ENCODE assay signal across 11 mouse cellular contexts in the genomic region with DNA sequence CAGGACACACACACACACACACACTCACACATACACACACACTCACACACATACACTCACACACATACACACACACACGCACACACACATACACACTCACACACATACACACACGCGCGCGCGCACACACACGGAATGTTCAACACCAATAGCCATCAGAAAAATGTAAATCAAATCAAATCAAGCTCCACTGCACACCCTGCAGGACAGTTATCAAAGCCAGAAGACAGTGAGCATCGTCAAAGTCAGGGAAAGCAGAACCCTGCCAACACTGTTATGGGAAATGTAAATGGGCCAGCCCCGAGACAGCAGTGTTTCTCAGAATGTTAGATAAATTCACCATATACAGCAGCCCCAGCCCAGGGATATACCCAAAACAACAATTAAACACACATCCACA. TPM values are rescaled to one million over a fixed set of nuclear protein-coding genes. Genes with fewer than 3 reads are reported as not detected.
DNase-seq lines count a peak whose midpoint lies in the region; ATAC-seq and TF ChIP-seq lines count a peak whose summit lies in the region.
"Had no signal": no experiment of that assay in that cellular context is flagged by ENCODE, and none has a peak within 500 bp of the region (broad histone marks: within the 10 kb centered on the region; RNA-seq: fewer than 3 reads in every experiment).

No protein-coding gene starts in this region.

- no peak overlapping the region for H3K4me3 ChIP-seq in forebrain, embryonic 14.5 days (ENCODE audit: low read depth, low read length)
- H3K4me3 ChIP-seq in forebrain, embryonic 11.5 days (ENCODE audit: low read depth, low read length): no peak overlapping the region
- no peak overlapping the region for H3K4me3 ChIP-seq in lung, postnatal 0 days (ENCODE audit: low read depth, low read length)
- no peak overlapping the region for H3K4me3 ChIP-seq in lung, adult 2 months (replicated peaks; ENCODE audit: extremely low read depth, low read depth, low read length)
- no peak overlapping the region for H3K4me3 ChIP-seq in small intestine, adult 2 months (ENCODE audit: low read depth, low read length)
- H3K4me3 ChIP-seq: kidney, embryonic 15.5 days had no signal

- H3K4me2 ChIP-seq in forebrain, embryonic 14.5 days (ENCODE audit: low read length): no peak overlapping the region
- H3K4me2 ChIP-seq in forebrain, embryonic 11.5 days (ENCODE audit: low read depth, low read length, severe bottlenecking): no peak overlapping the region
- no peak overlapping the region for H3K4me2 ChIP-seq in lung, postnatal 0 days (replicated peaks; ENCODE audit: low read depth, low read length)
- H3K4me2 ChIP-seq: kidney, embryonic 15.5 days had no signal

- no peaks in the 10 kb centered on the region for H3K4me1 ChIP-seq in forebrain, embryonic 14.5 days (ENCODE audit: control insufficient read depth, insufficient read depth, low read length)
- no peaks in the 10 kb centered on the region for H3K4me1 ChIP-seq in forebrain, embryonic 11.5 days (replicated peaks; ENCODE audit: control insufficient read depth, insufficient read depth, low read length)
- 0 out of 2 replicates have a peak, but pooled peaks cover 7% of the 10 kb centered on the region for H3K4me1 ChIP-seq in lung, postnatal 0 days (ENCODE audit: insufficient read depth, low read depth, low read length)
- H3K4me1 ChIP-seq in lung, adult 2 months (ENCODE audit: control insufficient read depth, insufficient read depth, low read length): 0 out of 2 replicates have a peak, but pooled peaks cover 6% of the 10 kb centered on the region
- peaks cover 13% of the 10 kb centered on the region; the same call in 1 of the 2 replicates for H3K4me1 ChIP-seq in small intestine, adult 2 months (ENCODE audit: control insufficient read depth, insufficient read depth, insufficient read length, low read length)

- no peak overlapping the region for H3K9ac ChIP-seq in forebrain, embryonic 14.5 days (ENCODE audit: low read length)
- H3K9ac ChIP-seq in forebrain, embryonic 11.5 days (ENCODE audit: low read length): no peak overlapping the region
- H3K9ac ChIP-seq in lung, postnatal 0 days (replicated peaks; ENCODE audit: low read depth): no peak overlapping the region
- H3K9ac ChIP-seq: kidney, embryonic 15.5 days had no signal

- ATAC-seq in forebrain, embryonic 14.5 days: no peak
- no peak for ATAC-seq in forebrain, embryonic 11.5 days (replicated peaks; ENCODE audit: low FRiP score)
- ATAC-seq in lung, postnatal 0 days: no peak
- ATAC-seq in erythroblast, adult 5-6 weeks (replicated peaks; ENCODE audit: low FRiP score, poor library complexity, severe bottlenecking): peak; percentile 51; the same call in 1 of the 2 replicates
- ATAC-seq: midbrain, embryonic 16.5 days had no signal

- H3K27me3 ChIP-seq in forebrain, embryonic 14.5 days (replicated peaks; ENCODE audit: control insufficient read depth, insufficient read depth, low read length): no peaks in the 10 kb centered on the region
- no peaks in the 10 kb centered on the region for H3K27me3 ChIP-seq in forebrain, embryonic 11.5 days (ENCODE audit: control insufficient read depth, insufficient read depth, low read length)
- H3K27me3 ChIP-seq in lung, postnatal 0 days (replicated peaks; ENCODE audit: insufficient read depth, low read length): no peaks in the 10 kb centered on the region
- no peaks in the 10 kb centered on the region for H3K27me3 ChIP-seq in small intestine, adult 2 months (ENCODE audit: control insufficient read depth, insufficient read depth, low read length)
- H3K27me3 ChIP-seq: kidney, embryonic 15.5 days had no signal

- intact Hi-C loops in gastrocnemius, postnatal 36 days (cut with DNase I): no loop called here

- H3K9me3 ChIP-seq in forebrain, embryonic 14.5 days (replicated peaks; ENCODE audit: control insufficient read depth, low read length): no peaks in the 10 kb centered on the region
- H3K9me3 ChIP-seq in forebrain, embryonic 11.5 days (ENCODE audit: control insufficient read depth, low read length): no peaks in the 10 kb centered on the region
- H3K9me3 ChIP-seq in lung, postnatal 0 days (ENCODE audit: low read length): no peaks in the 10 kb centered on the region
- H3K9me3 ChIP-seq: kidney, embryonic 15.5 days had no signal

- peak; percentile 16 for DNase-seq in forebrain, embryonic 14.5 days (ENCODE audit: low spot score)
- DNase-seq in forebrain, embryonic 11.5 days (ENCODE audit: low spot score): no peak
- DNase-seq in lung, postnatal 0 days (ENCODE audit: low spot score): no peak
- no peak for DNase-seq in lung, adult 2 months
- DNase-seq in gastrocnemius, postnatal 36 days: no peak
- no peak for DNase-seq in neural tube, embryonic 10.5 days (ENCODE audit: extremely low spot score, low spot score)

- no peak for TF ChIP-seq POLR2A in lung, adult 2 months (IDR thresholded peaks at IDR 0.05; ENCODE audit: borderline replicate concordance, extremely low read depth, low read depth, low read length)
- TF ChIP-seq POLR2A in small intestine, adult 2 months (IDR thresholded peaks at IDR 0.05; ENCODE audit: low read depth, low read length): no peak

- WGBS in forebrain, embryonic 14.5 days: 86% methylated on average over 9 of the region's 9 CpGs
- WGBS in forebrain, embryonic 11.5 days: 92% methylated on average over 9 of the region's 9 CpGs
- WGBS in lung, postnatal 0 days: 88% methylated on average over 9 of the region's 9 CpGs
- 83% methylated on average over 9 of the region's 9 CpGs for WGBS in lung, adult 2 months
- WGBS in small intestine, adult 2 months: 87% methylated on average over 9 of the region's 9 CpGs

- TF ChIP-seq EP300 in lung, postnatal 0 days (IDR thresholded peaks at IDR 0.05): no peak

- no peak overlapping the region for H3K27ac ChIP-seq in forebrain, embryonic 14.5 days (ENCODE audit: low read depth, low read length)
- no peak overlapping the region for H3K27ac ChIP-seq in forebrain, embryonic 11.5 days (ENCODE audit: low read depth, low read length)
- no peak overlapping the region for H3K27ac ChIP-seq in lung, postnatal 0 days (ENCODE audit: low read length)
- H3K27ac ChIP-seq in small intestine, adult 2 months (ENCODE audit: insufficient read depth, low read depth, low read length): peak overlapping the region; percentile 7; the same call in 1 of the 2 replicates
- H3K27ac ChIP-seq: kidney, embryonic 15.5 days had no signal

- TF ChIP-seq CTCF in lung, postnatal 0 days (IDR thresholded peaks at IDR 0.05): peak; percentile 44
- TF ChIP-seq CTCF in lung, adult 2 months (IDR thresholded peaks at IDR 0.05; ENCODE audit: insufficient read depth, low read length): no peak
- TF ChIP-seq CTCF in small intestine, adult 2 months (IDR thresholded peaks at IDR 0.05; ENCODE audit: extremely low read depth, insufficient read length, insufficient replicate concordance, low read depth, low read length): no peak

- 0 out of 2 replicates have a peak, but pooled peaks cover 7% of the 10 kb centered on the region for H3K36me3 ChIP-seq in forebrain, embryonic 14.5 days (ENCODE audit: control insufficient read depth, insufficient read depth, low read length)
- no peaks in the 10 kb centered on the region for H3K36me3 ChIP-seq in forebrain, embryonic 11.5 days (ENCODE audit: control insufficient read depth, insufficient read depth, low read length)
- no peaks in the 10 kb centered on the region for H3K36me3 ChIP-seq in lung, postnatal 0 days (ENCODE audit: insufficient read depth, low read length)
- H3K36me3 ChIP-seq in small intestine, adult 2 months (ENCODE audit: control insufficient read depth, insufficient read depth, low read length): peaks cover 3% of the 10 kb centered on the region; the same call in 1 of the 2 replicates

RNA-seq across cellular contexts. Expression of a gene that starts 15.1 kb away (rescaled TPM):
- 17.0 and 20.3 TPM in 2 replicates for polyA plus RNA-seq in forebrain, embryonic 14.5 days (2014; fragmentation: Nextera tagmentation; extraction: Ambion mirVana)
- polyA plus RNA-seq in forebrain, embryonic 11.5 days (2014; fragmentation: Nextera tagmentation; extraction: Ambion mirVana): 31.4 and 33.1 TPM in 2 replicates
- 12.7 and 13.9 TPM in 2 replicates for polyA plus RNA-seq in lung, postnatal 0 days (2015; fragmentation: Nextera tagmentation; extraction: Ambion mirVana)
- polyA plus RNA-seq in lung, adult 2 months (2012; rRNA removed): 45.9 and 49.7 TPM in 2 replicates
- 1.2 and 1.5 TPM in 2 replicates for total RNA-seq in erythroblast, adult 5-6 weeks (2015; ENCODE audit: low replicate concordance)
- total RNA-seq in erythroblast, adult 5-6 weeks (2017; ENCODE audit: low replicate concordance): 1.4 and 2.4 TPM in 2 replicates
- polyA plus RNA-seq in small intestine, adult 2 months (2012; rRNA removed): 46.8 and 75.2 TPM in 2 replicates
- 1 to 10 TPM; 5.4 to 6.5 TPM for total RNA-seq in gastrocnemius, postnatal 36 days (2021)

RNA-seq across cellular contexts. Expression of a gene that starts 18.1 kb away (rescaled TPM):
- polyA plus RNA-seq in forebrain, embryonic 14.5 days (2014; fragmentation: Nextera tagmentation; extraction: Ambion mirVana): 0.18 TPM in 1 of 2 replicates, not detected in the other
- not detected in 2 replicates for polyA plus RNA-seq in forebrain, embryonic 11.5 days (2014; fragmentation: Nextera tagmentation; extraction: Ambion mirVana)
- polyA plus RNA-seq in lung, postnatal 0 days (2015; fragmentation: Nextera tagmentation; extraction: Ambion mirVana): not detected in 2 replicates
- not detected in 2 replicates for polyA plus RNA-seq in lung, adult 2 months (2012; rRNA removed)
- not detected in 2 replicates for total RNA-seq in erythroblast, adult 5-6 weeks (2015; ENCODE audit: low replicate concordance)
- total RNA-seq in erythroblast, adult 5-6 weeks (2017; ENCODE audit: low replicate concordance): not detected in 2 replicates
- polyA plus RNA-seq in small intestine, adult 2 months (2012; rRNA removed): 0.04 TPM in 1 of 2 replicates, not detected in the other
- total RNA-seq in gastrocnemius, postnatal 36 days (2021): not detected

RNA-seq across cellular contexts. Expression of a gene that starts 25.7 kb away (rescaled TPM):
- not detected in 2 replicates for polyA plus RNA-seq in forebrain, embryonic 14.5 days (2014; fragmentation: Nextera tagmentation; extraction: Ambion mirVana)
- polyA plus RNA-seq in forebrain, embryonic 11.5 days (2014; fragmentation: Nextera tagmentation; extraction: Ambion mirVana): 0.24 and 0.59 TPM in 2 replicates
- polyA plus RNA-seq in lung, postnatal 0 days (2015; fragmentation: Nextera tagmentation; extraction: Ambion mirVana): 4.5 and 4.9 TPM in 2 replicates
- 24.4 and 37.5 TPM in 2 replicates for polyA plus RNA-seq in lung, adult 2 months (2012; rRNA removed)
- 49.2 and 66.7 TPM in 2 replicates for total RNA-seq in erythroblast, adult 5-6 weeks (2015; ENCODE audit: low replicate concordance)
- 40.7 and 62.0 TPM in 2 replicates for total RNA-seq in erythroblast, adult 5-6 weeks (2017; ENCODE audit: low replicate concordance)
- polyA plus RNA-seq in small intestine, adult 2 months (2012; rRNA removed): 0.51 TPM in 1 of 2 replicates, not detected in the other
- total RNA-seq in gastrocnemius, postnatal 36 days (2021): not detected
- total RNA-seq: heart, postnatal 25 days had no signal

RNA-seq across cellular contexts. Expression of a gene that starts 25.7 kb away (rescaled TPM):
- 49.5 and 52.6 TPM in 2 replicates for polyA plus RNA-seq in forebrain, embryonic 14.5 days (2014; fragmentation: Nextera tagmentation; extraction: Ambion mirVana)
- 65.2 and 67.1 TPM in 2 replicates for polyA plus RNA-seq in forebrain, embryonic 11.5 days (2014; fragmentation: Nextera tagmentation; extraction: Ambion mirVana)
- 36.9 and 37.5 TPM in 2 replicates for polyA plus RNA-seq in lung, postnatal 0 days (2015; fragmentation: Nextera tagmentation; extraction: Ambion mirVana)
- 107 and 131 TPM in 2 replicates for polyA plus RNA-seq in lung, adult 2 months (2012; rRNA removed)
- 1,336 and 1,664 TPM in 2 replicates for total RNA-seq in erythroblast, adult 5-6 weeks (2015; ENCODE audit: low replicate concordance)
- total RNA-seq in erythroblast, adult 5-6 weeks (2017; ENCODE audit: low replicate concordance): 1,480 and 1,728 TPM in 2 replicates
- polyA plus RNA-seq in small intestine, adult 2 months (2012; rRNA removed): 59.8 and 74.1 TPM in 2 replicates
- total RNA-seq in gastrocnemius, postnatal 36 days (2021): 10 to 100 TPM; 24.1 to 27.4 TPM

RNA-seq across cellular contexts. Expression of a gene that starts 50.9 kb away (rescaled TPM):
- 31.6 and 33.3 TPM in 2 replicates for polyA plus RNA-seq in forebrain, embryonic 14.5 days (2014; fragmentation: Nextera tagmentation; extraction: Ambion mirVana)
- 20.1 and 21.6 TPM in 2 replicates for polyA plus RNA-seq in forebrain, embryonic 11.5 days (2014; fragmentation: Nextera tagmentation; extraction: Ambion mirVana)
- 19.3 and 21.7 TPM in 2 replicates for polyA plus RNA-seq in lung, postnatal 0 days (2015; fragmentation: Nextera tagmentation; extraction: Ambion mirVana)
- 40.2 and 62.6 TPM in 2 replicates for polyA plus RNA-seq in lung, adult 2 months (2012; rRNA removed)
- 2.3 and 6.7 TPM in 2 replicates for total RNA-seq in erythroblast, adult 5-6 weeks (2015; ENCODE audit: low replicate concordance)
- 1.2 and 1.5 TPM in 2 replicates for total RNA-seq in erythroblast, adult 5-6 weeks (2017; ENCODE audit: low replicate concordance)
- polyA plus RNA-seq in small intestine, adult 2 months (2012; rRNA removed): 20.7 and 43.4 TPM in 2 replicates
- total RNA-seq in gastrocnemius, postnatal 36 days (2021): 10 to 100 TPM in 1 of 2 experiments, 1 to 10 TPM in 1; 8.5 to 10.8 TPM
